Mouse (Mus musculus) liver, adult (tissue): ENCODE data around the gene Gm28035.

Source experiments
- GATA4 ChIP-seq: IDR thresholded peaks from 2 replicates; pipeline ENCODE4 v1.6.1; 2014; ENCODE audit warnings: mild to moderate bottlenecking, low read length; ENCODE audit not compliant: insufficient replicate concordance

Gene Gm28035

DNA sequence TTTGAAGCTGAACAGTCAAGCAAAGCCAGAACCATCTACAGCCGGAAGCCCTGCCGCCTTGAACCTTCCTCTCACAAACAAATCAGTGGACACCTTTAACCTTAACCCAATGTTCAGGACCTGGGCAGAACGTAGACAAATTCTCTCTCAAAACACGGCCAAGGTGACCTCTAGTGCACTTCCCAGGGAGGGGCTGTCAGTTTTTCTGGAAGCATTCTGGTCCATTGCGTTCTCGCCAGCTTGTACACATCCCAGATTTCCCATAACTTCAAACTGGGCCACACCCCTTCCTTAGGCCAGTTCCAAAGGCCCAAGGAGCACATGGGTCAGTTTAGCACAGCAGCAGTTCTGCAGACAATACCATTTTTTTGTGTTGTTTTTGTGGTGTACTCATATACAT lies 24.9 kb upstream of the Gm28035 start:
- TF ChIP-seq GATA4, result peak; percentile 34; the same call in 1 of the 2 replicates

DNA sequence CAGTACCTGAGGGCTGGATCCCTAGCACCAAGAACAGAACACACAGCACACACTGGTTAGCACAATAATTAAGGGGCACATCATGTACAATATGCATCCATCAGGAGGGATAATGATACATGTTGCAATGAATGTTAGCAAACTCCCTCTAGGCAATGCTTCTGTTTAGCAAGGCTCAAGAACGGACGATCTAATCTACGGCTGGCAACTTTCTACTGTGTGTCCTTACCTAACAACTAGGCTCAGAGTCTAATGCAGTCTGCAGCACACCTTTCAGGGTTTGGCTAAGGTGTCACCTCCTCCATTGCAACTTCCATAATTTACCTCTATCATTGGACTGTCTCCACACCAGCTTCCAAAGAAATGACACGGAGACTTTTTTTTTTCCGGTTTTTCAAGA lies 24.1 kb upstream of the Gm28035 start:
- no peak for TF ChIP-seq GATA4

DNA sequence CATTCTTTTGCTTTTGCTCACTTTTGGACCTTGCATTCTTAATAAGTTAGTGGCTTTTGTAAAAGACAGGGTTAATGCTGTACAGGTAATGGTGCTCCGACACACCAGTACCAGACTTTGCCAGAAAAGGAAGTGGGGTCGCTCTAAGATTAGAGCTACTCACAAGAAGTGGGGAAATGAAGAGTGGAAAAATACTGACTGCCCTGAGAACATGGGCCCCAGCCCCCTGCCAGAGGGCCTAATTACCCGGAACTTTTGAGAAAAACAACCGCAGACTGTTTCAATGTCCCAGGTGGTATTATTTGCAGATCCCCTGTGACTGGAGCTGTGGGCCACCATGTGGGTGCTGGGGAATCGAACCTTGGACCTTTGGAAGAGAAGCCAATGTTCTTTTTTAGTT lies 4.8 kb upstream of the Gm28035 start:
- TF ChIP-seq GATA4, result no peak

DNA sequence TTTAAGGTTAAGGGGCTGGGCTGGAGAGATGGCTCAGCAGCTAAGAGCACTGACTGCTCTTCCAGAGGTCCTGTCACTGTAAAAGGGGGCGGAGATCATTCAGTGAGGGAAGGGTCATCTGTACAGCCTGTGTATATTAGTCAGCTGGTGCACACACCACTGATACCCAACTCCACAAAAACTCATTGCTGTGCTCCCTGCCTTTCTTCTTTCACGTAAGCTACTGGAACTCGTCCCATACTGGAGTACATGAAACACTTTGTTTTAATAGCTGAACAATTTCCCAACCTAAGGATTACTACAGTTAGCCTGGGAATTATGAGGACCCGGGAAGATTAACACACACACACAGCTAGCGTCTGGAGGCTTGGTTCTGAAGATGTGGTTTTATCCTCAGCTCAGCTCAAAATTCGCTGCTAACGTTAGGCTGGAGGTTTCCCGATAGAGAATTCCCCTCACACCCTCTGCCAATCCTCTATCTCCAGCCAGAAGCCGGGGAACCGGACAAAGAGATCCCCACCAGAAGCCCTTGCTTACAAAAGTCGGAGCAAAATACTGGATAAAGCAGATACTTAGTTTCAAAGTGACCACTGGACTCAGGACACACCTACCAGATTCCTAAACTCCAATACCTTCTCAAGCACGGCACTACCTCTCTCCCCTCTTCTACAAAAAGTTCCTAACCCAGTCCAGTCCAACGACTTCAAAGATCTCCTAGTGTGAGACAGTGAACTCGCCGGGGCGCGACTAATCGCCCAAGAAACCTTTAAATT lies 3.8 kb upstream of the Gm28035 start:
- TF ChIP-seq GATA4, result no peak

DNA sequence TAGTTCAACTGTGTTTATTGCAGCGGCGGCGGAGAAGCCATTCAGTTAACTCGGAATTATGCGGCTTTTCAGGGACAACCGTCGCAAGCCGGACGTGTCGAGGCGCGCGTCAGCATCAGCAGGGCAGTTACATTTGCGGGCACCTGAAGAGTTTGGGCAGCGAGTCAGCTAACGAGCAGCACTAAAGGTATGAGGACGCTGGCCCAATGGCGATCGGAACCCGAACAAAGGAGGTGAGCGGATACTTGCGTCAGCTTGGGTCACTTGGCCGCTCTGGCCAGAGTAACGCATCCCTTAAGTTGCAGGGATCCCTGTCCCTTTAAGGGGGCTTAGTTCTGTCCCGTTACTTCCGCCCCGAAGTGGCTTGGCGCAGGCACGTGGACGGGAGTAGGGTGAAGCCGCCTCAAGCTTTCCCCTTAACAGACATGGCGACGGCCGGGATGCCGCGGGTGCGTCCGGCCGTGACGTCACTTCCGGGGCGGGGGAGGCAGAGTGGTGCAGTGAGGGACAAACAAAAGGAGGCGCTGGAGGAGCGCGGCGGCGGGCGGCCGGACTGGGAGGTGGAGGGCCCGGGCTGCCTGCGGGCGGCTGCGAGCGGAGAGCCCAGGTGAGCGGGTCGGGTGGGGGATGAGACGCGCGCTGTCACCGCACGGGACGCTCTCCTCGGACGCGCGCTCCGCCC lies 3.0 kb upstream of the Gm28035 start, which contains the start of gene Lrrc8a:
Gene Lrrc8a (plus strand): TSS at position 517 of the 682 bp plus-strand sequence.
- TF ChIP-seq GATA4, result peak; percentile 29; the same call in 1 of the 2 replicates

DNA sequence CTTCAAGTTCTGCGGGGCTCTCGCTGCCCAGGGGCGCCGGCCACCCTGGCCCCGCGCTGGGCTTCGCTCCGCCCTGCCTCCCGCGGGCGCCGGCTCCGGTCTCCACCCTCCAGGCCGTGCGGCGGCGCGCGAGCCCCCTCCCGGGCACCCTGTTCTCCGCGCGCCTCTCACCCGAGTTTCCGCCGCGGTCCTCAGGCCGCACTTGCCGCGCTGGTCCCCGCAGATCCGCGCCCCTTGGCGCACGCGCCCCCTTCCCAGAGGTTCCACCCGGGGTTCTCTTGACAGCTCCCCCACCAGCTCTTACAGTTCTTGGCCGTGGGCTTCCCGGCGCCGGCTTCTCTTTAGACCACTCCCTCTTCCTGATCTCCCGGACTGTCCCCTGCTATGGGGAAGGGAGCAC lies 2.5 kb upstream of the Gm28035 start:
- no peak for TF ChIP-seq GATA4

DNA sequence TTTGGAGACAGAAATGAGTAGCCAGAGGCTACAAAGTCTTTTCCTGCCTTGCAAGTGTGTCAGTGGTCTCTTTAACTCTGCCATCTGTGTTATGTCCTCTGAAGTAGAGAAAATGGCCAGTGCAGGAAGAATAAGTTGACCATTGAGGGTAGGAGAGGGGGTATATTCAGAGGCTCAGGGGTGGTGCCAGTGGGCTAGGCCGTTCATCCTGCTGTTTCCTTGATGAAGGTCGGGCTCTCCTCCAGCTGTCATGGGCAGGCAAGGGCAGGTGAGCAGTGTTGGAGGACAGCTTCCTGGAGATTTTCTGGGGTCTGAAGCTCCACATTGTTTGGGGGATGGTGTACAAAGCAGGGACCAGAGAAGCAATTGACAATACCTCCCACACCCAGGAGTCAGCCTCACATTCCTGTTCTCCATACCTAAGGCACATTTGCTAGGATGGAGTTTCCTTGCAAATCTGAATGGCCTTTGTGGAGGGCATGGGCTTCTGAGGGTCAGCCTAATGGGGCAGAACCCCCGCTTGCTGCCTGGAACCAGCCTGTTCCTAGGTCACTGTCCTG lies 1.4 kb upstream of the Gm28035 start:
- TF ChIP-seq GATA4, result no peak

DNA sequence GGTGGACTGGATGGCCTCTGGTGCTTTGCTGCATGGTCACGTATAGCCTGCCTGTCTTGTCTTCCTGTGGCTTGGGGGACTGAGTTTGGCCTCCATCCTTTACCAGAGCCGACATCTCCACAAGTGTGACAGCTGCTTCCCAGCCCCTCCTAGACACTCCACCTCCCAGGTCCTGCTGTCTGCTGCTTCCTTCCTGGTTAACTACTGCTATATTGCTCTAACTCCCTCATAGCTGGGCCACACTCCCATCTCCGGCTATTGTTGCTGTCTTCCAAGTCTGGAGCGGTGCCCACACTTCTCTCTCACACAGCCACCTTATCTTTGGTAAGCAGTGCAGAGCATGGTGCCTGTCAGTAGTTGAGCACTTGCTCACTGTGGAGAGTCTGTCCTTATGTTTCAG lies 590 bp upstream of the Gm28035 start:
- peak; percentile 77; the same call in 1 of the 2 replicates for TF ChIP-seq GATA4

DNA sequence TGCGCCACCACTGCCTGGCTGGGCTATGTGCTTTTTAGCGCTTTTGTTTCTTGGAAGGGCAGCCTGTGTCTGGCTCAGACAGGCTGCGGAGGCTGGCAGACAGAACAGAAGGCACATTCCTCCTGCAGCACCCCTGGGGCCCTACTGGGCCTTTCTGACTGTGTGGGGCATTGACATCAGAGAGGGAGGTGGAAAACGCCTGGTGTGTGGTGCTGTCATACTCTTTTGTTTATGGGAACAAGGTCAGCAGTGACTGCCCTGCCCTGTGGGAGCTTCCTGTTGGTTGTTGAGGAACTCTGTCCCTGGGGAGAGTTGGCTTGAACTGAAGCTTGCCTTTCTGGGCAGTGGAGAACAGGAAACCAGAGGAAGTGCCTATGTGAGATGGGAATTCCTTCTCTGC lies 2.1 kb downstream of the Gm28035 start:
- no peak for TF ChIP-seq GATA4

DNA sequence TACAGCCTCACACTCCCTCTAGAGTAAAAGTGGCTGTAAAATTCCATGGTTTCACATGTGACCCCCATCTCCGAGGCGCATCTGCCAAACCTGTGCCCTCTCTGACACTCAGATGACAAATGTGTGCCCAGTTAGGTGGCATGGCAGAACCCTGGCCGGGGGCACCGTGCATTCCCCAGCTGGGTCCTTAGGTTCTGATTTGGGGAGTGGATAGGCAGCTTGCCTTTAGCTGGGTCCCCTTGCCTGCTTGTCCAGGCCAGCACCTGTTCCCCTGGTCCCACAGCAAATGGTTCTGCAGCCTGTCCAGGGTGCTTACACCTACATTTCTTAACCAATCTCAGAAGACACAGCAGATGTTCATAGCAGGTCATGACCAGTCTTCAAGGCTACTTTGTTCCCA lies 3.0 kb downstream of the Gm28035 start:
- TF ChIP-seq GATA4, result no peak

DNA sequence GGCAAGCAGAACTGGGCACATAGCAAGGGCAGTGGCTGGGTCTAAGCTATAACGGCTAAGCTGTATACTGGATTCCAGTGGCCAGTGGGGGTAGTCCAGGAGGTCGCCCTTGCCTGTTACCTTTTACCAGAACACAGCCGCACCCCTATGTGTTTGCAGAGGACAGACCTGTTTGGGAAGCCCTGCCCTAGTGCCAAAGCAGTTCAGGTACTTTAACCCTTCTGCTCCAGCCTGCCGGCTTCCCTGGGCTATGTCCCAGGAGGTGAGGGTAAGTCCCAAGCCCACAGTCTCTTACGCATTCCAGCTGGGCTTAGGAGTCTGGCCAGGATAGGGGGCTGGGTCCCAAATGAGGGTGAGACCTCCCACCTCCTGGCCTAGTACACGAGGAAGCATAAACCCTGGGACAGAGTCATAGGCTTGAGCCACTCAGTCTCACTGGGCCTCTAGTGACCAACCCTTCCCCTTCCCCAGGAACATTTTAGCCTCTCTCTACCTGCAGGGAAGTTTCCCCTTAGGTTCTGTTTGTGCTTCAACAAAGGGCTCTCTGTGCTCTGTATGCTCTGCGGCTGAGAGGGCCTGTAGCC lies 4.3 kb downstream of the Gm28035 start:
- no peak for TF ChIP-seq GATA4

DNA sequence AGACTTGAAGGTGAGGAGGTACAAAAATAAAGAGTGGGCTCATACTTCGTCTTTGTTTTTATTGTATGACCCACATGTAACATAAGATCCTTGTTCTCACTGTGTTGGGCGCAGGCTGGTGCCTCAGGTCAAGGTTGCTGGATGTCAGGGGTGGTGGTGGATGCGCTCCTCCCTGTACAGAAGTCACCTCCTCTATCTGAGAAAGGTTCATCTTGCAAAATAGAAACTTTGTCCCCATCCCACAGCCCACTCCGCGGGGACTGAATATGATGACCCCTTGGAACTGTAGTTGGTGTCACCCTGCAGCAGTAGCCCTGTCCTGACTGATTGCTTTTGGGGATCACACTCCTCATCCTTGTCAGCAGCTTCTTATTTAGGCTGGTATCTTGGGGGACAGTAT lies 6.7 kb downstream of the Gm28035 start:
- no peak for TF ChIP-seq GATA4

DNA sequence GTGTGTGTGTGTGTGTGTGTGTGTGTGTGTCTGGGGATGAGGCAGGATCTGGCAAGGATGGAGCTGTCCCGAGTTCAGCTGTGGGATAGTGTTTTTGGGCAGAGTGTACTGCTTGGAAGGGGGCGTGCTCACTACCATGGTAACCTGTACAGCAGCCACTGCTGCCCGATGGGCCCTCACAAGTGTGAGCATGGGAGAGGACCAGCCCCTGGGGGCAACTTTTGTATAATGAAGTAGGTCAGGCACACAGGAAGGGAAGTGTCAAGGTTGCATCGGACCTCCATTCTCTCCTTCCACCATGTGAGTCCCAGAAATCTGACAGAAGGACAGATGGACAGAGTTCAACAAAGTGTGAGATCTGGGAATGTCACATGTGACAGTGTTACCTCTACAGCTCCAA lies 7.3 kb downstream of the Gm28035 start:
- TF ChIP-seq GATA4, result no peak

DNA sequence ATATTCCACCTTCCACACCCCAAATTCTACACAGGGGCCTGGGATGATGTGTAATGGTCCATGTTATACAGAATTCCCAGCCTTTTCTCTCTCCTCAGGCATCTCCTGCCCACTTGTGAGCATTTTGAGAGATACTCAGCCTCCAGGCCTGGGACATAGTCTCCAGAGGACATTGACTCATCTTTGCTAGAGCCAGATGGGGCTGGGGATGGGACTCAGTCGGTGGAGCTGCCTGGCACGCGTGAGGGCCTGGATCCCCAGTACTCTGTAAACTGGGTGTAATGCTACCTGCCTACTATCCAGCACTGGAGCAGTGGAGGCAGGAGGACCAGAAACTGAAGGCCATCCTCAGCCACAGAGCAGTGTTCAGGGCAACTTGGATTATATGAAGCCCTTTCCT lies 8.8 kb downstream of the Gm28035 start:
- no peak for TF ChIP-seq GATA4

DNA sequence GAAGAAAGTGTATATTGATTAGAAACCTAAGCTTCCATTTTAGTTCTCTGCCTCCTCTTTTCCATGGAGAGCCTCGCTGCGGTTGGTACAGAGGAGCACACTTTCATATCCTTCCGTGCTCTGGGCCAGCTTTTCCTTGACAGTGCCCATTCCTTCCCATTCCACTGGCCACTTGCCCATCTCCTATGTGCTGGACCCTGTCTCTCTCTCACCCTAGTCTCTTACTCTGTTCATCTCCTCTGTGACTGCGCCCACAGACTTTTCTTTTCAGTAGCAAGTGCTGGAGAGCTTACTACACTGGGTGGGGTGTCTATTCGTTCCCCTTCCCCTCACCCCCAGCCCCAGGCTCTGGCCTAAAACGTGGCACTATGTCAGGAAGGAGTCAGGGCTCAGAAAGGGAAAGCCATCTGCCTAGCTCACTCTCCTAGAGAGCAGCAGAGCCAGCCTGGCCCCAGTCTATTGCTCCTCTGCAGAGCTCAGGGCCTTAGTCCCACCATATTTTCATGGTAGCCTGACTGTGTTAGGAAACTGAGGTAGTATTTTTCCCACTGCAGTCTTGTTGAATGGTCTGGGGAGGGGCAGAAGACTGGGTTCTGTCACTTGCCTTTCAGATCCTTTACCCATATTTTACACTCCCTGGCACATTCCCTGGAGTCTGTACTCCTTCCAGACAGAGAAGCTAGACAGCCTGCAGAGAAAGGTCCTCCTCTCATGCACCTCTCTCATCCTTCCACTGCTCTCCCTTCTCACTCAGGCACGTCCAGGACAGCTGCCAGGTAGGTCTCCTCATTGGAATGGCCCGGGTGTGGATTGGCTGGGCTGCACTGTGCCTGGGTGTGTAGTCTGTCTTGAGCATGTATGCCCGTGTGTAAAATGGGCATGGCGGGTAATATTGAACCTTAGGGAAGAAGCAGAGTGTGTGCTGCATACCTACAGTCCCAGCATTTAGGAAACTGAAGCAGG lies 10.1 kb downstream of the Gm28035 start:
- no peak for TF ChIP-seq GATA4

DNA sequence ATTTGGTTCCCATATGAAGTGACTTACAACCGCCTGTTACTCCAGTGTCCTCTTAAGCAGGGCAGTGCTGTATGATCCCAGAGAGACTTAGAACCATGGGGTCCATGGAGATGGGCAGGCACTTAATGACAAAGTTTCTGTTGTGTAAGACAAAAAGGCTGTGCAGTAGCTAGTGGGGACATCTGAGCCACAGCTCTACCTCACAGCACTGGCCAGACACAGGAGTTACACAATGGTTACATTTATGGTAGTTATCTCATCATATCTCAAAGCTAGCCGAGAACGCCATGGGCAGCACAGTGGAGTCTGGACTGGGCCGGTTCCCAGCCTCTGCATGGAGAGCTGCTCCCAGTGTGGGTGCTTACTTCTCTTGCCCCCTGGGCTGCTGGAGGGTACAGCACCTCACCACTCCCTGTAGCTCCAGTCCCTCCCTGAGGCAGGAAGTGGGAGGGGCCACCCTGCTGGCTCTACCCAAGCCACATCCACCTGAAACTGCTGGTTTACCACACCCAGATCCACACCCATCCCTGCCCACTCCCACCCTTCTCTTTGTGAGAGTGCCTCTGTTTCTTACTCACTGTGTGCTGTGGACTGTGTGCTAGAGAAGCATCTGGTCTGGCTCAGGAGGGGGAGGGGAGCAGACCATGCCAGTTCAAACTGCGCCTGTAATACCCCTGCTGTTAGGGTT lies 11.2 kb downstream of the Gm28035 start:
- no peak for TF ChIP-seq GATA4
